Mouse (Mus musculus) induced T-regulatory cell, adult 2 months (primary cell): ENCODE data around the gene Rps26.
A peak's percentile ranks its signal among the peaks of the same experiment; 100 is the strongest.

Experiments used
- DNase-seq: peaks from one replicate; pipeline ENCODE4 v3.0.0-alpha.2; 2012; ENCODE audit warnings: low read depth

Gene Rps26

GRCm38 (mm10) chr10:128606483-128606882 is 20.1 kb downstream of the Rps26 start:
- no peak for DNase-seq

GRCm38 (mm10) chr10:128602470-128603128 is 23.9 kb downstream of the Rps26 start:
- no peak for DNase-seq

GRCm38 (mm10) chr10:128601499-128601898 is 25.0 kb downstream of the Rps26 start:
- DNase-seq: no peak

GRCm38 (mm10) chr10:128598476-128598875 is 28.1 kb downstream of the Rps26 start:
- DNase-seq: no peak

GRCm38 (mm10) chr10:128592797-128593196 is 33.8 kb downstream of the Rps26 start:
- no peak for DNase-seq

GRCm38 (mm10) chr10:128591436-128591835 is 35.1 kb downstream of the Rps26 start:
- DNase-seq: no peak

- DNase-seq: peak; percentile 67
Measured at GRCm38 (mm10) chr10:128590193-128590690, 36.3 kb downstream of the Rps26 start.

GRCm38 (mm10) chr10:128589464-128590192 is 36.9 kb downstream of the Rps26 start, which contains the start of gene Erbb3:
Erbb3 (minus strand) TSS chr10:128589652.
- peak; percentile 79 for DNase-seq

GRCm38 (mm10) chr10:128588775-128589463 is 37.6 kb downstream of the Rps26 start:
- DNase-seq: peak; percentile 35

- no peak for DNase-seq
Measured at GRCm38 (mm10) chr10:128588136-128588535, 38.4 kb downstream of the Rps26 start.

GRCm38 (mm10) chr10:128587697-128588096 is 38.9 kb downstream of the Rps26 start:
- peak; percentile 33 for DNase-seq

GRCm38 (mm10) chr10:128587120-128587519 is 39.4 kb downstream of the Rps26 start:
- DNase-seq: peak; percentile 23

- DNase-seq: no peak
Measured at GRCm38 (mm10) chr10:128586546-128586945, 40.0 kb downstream of the Rps26 start.

- peak; percentile 28 for DNase-seq
Measured at GRCm38 (mm10) chr10:128584386-128584785, 42.2 kb downstream of the Rps26 start.

GRCm38 (mm10) chr10:128583644-128584043 is 42.9 kb downstream of the Rps26 start:
- DNase-seq: no peak

GRCm38 (mm10) chr10:128579731-128580130 is 46.8 kb downstream of the Rps26 start:
- no peak for DNase-seq

GRCm38 (mm10) chr10:128579298-128579697 is 47.2 kb downstream of the Rps26 start:
- DNase-seq: no peak

- DNase-seq: peak; percentile 56
Measured at GRCm38 (mm10) chr10:128578330-128578729, 48.2 kb downstream of the Rps26 start.

- peak; percentile 53 for DNase-seq
Measured at GRCm38 (mm10) chr10:128575063-128575462, 51.5 kb downstream of the Rps26 start.
